Mouse (Mus musculus) heart, embryonic 13.5 days (tissue): ENCODE results near the gene Zfp59. TPM values are rescaled to one million over a fixed set of nuclear protein-coding genes. Genes with fewer than 3 reads are reported as not detected.
A peak's percentile ranks its signal among the peaks of the same experiment; 100 is the strongest.
"Not testable (repeated sequence)": the region's sequence is repeated elsewhere in the genome, so short reads cannot be mapped to it uniquely, and the experiment has no call there.

Experiments
- ATAC-seq: fragments of 200-750 bp; cut with Nextera tagmentation; 2 replicates; pipeline ENCODE4 v1.8.0; 2017; ENCODE audit warnings: moderate TSS enrichment; ENCODE audit not compliant: insufficient number of reproducible peaks, low FRiP score, low TSS enrichment; ENCODE audit errors: extremely low read depth
- H3K27ac ChIP-seq: fragments of 300-500 bp; sonication (generic); replicated peaks from 2 replicates; pipeline ENCODE4 v1.5.1; 2015; ENCODE audit warnings: moderate library complexity, mild to moderate bottlenecking, inconsistent platforms
- H3K27me3 ChIP-seq: fragments of 300-500 bp; sonication (generic); replicated peaks from 2 replicates; pipeline ENCODE4 v1.6.1; 2015; ENCODE audit warnings: mild to moderate bottlenecking, inconsistent platforms
- H3K36me3 ChIP-seq: fragments of 300-500 bp; sonication (generic); 2 replicates; pipeline ENCODE4 v1.6.1; 2015; ENCODE audit warnings: mild to moderate bottlenecking, inconsistent platforms
- H3K4me1 ChIP-seq: fragments of 300-500 bp; sonication (generic); 2 replicates; pipeline ENCODE4 v1.6.1; 2015; ENCODE audit warnings: inconsistent platforms
- H3K4me2 ChIP-seq: fragments of 300-500 bp; sonication (generic); 2 replicates; pipeline ENCODE4 v1.6.1; 2015; ENCODE audit warnings: inconsistent platforms, mild to moderate bottlenecking, moderate library complexity
- H3K4me3 ChIP-seq: fragments of 300-500 bp; sonication (generic); 2 replicates; pipeline ENCODE4 v1.5.1; 2015; ENCODE audit warnings: moderate library complexity, mild to moderate bottlenecking, inconsistent platforms
- H3K9ac ChIP-seq: fragments of 300-500 bp; sonication (generic); 2 replicates; pipeline ENCODE4 v1.6.1; 2015; ENCODE audit warnings: inconsistent platforms, mild to moderate bottlenecking, moderate library complexity
- H3K9me3 ChIP-seq: fragments of 300-500 bp; sonication (generic); 2 replicates; pipeline ENCODE4 v1.6.1; 2016; ENCODE audit warnings: inconsistent platforms
- WGBS: fragments of 180-500 bp; shearing (Covaris S2); methylation state at CpG from one replicate; pipeline ENCODE4 v1.1.7; 2015; ENCODE audit warnings: mixed read lengths; 5-methylcytosine and 5-hydroxymethylcytosine counted together
- polyA plus RNA-seq: library from polyadenylated mRNA; unstranded; fragments of >200 nt; fragmentation: Nextera tagmentation; extraction: Ambion mirVana; gene quantifications from 2 replicates; pipeline ENCODE4 v1.2.1, GENCODE M21; 2015

Zfp59 gene
- polyA plus RNA-seq, 1 experiment from 2014 or later: 5.6 TPM

DNA sequence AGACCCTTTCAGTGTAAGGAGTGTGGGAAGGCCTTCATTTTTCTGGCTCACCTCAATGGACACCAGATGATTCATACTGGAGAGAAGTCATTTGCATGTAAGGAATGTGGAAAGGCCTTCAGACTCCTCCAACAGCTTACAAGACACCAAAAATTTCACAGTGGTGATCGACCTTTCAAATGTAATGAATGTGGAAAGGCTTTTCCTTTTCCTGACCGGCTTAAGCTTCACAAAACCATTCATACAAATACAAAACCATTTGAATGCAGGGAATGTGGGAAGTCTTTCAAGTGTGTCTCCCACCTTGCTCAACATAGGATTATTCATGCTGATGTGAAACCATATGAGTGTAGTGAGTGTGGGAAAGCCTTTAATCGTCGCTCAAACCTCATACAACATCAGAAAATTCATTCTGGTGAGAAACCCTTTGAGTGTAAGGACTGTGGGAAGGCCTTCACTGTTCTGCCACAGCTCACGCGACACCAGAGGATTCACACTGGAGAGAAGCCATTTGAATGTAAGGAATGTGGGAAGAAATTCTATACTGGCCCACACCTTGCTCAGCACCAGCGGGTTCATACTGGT lies 19.8 kb upstream of the Zfp59 start:
- Histone ChIP-seq H3K4me1 (no peaks in the 10 kb centered on the region; the same call in 1 of the 2 replicates), H3K27me3 (no peaks in the 10 kb centered on the region), H3K4me3 (no peak overlapping the region), H3K9me3 (no peaks in the 10 kb centered on the region), H3K4me2 (no peak overlapping the region), H3K27ac (no peak overlapping the region), H3K9ac (no peak overlapping the region), H3K36me3 (peaks cover 64% of the 10 kb centered on the region)
- 88% methylated on average over 7 of the region's 7 CpGs for WGBS
- ATAC-seq: no peak

DNA sequence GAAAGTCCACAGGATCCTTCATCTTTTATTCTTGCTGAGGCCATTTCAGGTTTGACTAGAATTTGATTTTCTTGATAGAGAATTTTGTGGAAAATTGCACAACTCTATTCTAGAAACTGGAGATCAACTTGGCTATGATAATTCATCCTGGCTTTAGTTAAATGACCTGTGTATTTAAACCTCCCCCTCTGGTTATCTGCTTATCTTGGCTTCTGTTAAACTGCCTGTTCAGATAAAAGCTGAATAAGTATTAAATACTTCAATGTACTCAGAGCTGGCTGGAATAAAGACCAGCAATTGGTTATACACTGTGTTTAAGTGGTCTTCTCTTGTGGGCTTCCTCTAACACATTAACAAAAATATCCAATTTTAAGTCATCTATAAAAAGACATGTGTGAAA lies 15.8 kb upstream of the Zfp59 start:
- no peak overlapping the region for H3K4me3 ChIP-seq
- no peak for ATAC-seq

DNA sequence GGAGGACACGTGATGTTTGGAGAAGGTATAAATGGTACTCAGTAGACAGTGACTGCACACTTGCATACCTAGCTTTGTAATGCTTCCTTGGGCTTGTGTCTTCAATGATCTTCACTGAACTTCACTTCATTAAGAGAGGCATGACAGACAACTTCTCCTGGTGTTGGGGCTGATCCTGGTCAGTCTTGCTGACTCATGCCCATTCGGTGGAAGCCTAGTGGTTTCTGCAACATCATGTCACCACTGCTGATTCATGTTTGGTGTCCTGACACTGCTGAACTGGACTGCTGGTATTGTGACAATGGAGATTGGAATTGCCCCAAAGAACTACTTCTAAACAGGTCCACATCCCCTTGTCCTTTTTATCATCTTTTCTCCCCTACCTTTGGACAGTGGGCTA lies 4.3 kb upstream of the Zfp59 start:
- H3K9me3 ChIP-seq: no peaks in the 10 kb centered on the region
- H3K4me1 ChIP-seq: peaks cover 3% of the 10 kb centered on the region
- 0 out of 2 replicates have a peak, but pooled peaks have one; percentile 57 for ATAC-seq
- H3K36me3 ChIP-seq: no peaks in the 10 kb centered on the region
- no peak overlapping the region for H3K9ac ChIP-seq
- 57% methylated on average over 2 of the region's 2 CpGs for WGBS
- no peak overlapping the region for H3K4me2 ChIP-seq
- H3K27me3 ChIP-seq: 0 out of 2 replicates have a peak, but pooled peaks cover 3% of the 10 kb centered on the region
- H3K27ac ChIP-seq: no peak overlapping the region
- no peak overlapping the region for H3K4me3 ChIP-seq

More for the DNA sequence above, 15.8 kb upstream of the Zfp59 start:
- H3K36me3 ChIP-seq: peaks cover 36% of the 10 kb centered on the region
- peaks cover 8% of the 10 kb centered on the region; the same call in 1 of the 2 replicates for H3K9me3 ChIP-seq
- H3K4me1 ChIP-seq: no peaks in the 10 kb centered on the region; the same call in 1 of the 2 replicates
- H3K9ac ChIP-seq: no peak overlapping the region
- H3K4me2 ChIP-seq: no peak overlapping the region
- H3K27me3 ChIP-seq: no peaks in the 10 kb centered on the region
- H3K27ac ChIP-seq: no peak overlapping the region

DNA sequence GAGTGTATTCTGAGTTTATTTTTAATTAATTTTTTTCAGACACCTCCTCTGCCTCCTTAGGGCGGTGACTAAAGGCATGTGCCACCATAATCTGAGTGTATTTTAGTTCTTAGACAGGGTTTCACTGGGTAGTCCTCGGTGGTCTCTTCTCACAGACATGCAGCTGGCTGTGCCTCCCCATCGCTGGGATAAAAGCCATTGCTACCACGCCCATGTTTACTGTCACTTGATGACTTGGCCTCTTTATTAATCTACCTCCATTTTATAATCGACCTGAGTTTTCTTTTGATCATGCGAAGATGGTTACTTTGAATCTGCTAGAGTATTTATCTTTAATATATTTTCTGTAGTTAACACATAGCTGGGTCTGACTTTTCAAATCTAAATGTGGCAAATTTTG lies 511 bp upstream of the Zfp59 start:
- Histone ChIP-seq H3K27ac (peak overlapping the region; percentile 84), H3K4me3 (peak overlapping the region; percentile 66), H3K27me3 (no peaks in the 10 kb centered on the region), H3K9ac (peak overlapping the region; percentile 85), H3K9me3 (0 out of 2 replicates have a peak, but pooled peaks cover 4% of the 10 kb centered on the region), H3K4me1 (peaks cover 6% of the 10 kb centered on the region), H3K36me3 (0 out of 2 replicates have a peak, but pooled peaks cover 3% of the 10 kb centered on the region), H3K4me2 (peak overlapping the region; percentile 72)
- WGBS: 28% methylated on average over 6 of the region's 6 CpGs
- no peak for ATAC-seq

DNA sequence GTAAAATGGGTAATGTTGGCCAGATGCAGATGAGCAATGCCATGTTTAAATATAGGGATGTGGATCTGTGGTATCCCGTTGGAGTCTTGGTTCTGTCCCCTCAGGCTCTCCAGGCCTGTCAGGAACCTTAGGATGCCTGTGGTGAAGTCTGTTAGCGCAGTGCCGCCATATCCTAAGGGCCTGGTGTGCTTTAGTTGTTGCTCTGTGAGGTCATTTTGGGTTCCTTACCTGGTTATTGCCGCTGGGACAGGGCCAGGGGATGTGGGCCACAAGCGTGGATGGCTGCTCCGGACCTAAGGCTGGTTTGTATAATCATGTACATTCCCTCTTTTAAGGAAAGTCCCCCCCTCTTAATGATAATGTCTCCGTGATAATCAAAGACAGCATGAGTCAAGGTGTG lies 1.2 kb downstream of the Zfp59 start:
- ATAC-seq: no peak
- Histone ChIP-seq H3K4me1 (peaks cover 6% of the 10 kb centered on the region), H3K4me2 (peak overlapping the region; percentile 72), H3K36me3 (peaks cover 7% of the 10 kb centered on the region), H3K27me3 (no peaks in the 10 kb centered on the region), H3K4me3 (peak overlapping the region; percentile 66; the same call in 1 of the 2 replicates), H3K9me3 (0 out of 2 replicates have a peak, but pooled peaks cover 4% of the 10 kb centered on the region), H3K9ac (no peak overlapping the region; the same call in 1 of the 2 replicates), H3K27ac (no peak overlapping the region)
- WGBS: 86% methylated on average over 7 of the region's 7 CpGs

DNA sequence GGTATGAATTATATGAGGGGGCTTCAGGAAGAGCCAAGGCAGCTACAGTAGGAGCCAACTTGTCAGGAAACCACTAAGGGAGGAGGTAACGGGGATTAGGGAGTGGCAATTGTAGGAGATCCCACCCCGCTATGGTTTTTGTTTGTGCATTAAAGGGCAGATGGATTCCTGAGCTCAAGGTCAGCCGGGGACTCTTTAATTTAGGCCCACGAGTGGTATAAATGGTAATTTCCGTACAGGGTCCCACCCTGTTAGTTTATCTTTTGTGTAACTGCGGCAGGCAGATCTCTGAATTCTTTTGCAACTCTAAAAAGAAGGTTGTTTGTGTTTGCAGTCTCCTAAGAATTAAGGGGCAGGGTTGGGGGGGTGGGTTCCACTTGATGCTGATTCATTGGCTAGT lies 1.7 kb downstream of the Zfp59 start:
- H3K4me2 ChIP-seq: no peak overlapping the region
- 0 out of 2 replicates have a peak, but pooled peaks cover 4% of the 10 kb centered on the region for H3K9me3 ChIP-seq
- H3K4me3 ChIP-seq: no peak overlapping the region
- no peak overlapping the region for H3K9ac ChIP-seq
- WGBS: 77% methylated on average over 6 of the region's 6 CpGs
- no peak overlapping the region for H3K27ac ChIP-seq
- ATAC-seq: no peak
- peaks cover 6% of the 10 kb centered on the region for H3K4me1 ChIP-seq
- peaks cover 12% of the 10 kb centered on the region for H3K36me3 ChIP-seq
- no peaks in the 10 kb centered on the region for H3K27me3 ChIP-seq

DNA sequence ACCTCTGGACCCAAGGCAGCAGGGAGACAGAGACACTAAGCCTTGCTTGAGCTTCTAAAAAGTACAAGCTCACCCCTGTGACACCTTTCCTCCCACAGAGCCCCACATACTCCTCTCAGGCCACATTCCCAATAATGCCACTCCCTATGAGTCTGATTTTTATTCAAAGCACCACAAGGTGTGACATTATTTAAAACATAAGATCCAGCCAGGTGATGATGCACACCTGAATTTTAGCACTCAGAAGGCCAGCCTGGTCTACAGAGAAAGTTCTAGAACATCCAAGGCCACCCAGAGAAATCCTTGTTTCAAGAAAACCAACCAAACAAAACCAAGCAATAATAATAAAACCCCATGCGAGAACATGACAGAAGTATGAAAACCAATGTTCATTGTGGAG lies 18.8 kb downstream of the Zfp59 start, which contains the start of gene Zfp607a:
Gene Zfp607a (plus strand): TSS at position 301 of the 400 bp plus-strand sequence.
- H3K27ac ChIP-seq: no peak within 1 kb of the TSS
- H3K9me3 ChIP-seq: no peaks in the 10 kb centered on the region
- H3K9ac ChIP-seq: no peak within 1 kb of the TSS
- H3K36me3 ChIP-seq: peaks cover 35% of the 10 kb centered on the region
- 89% methylated on average over 1 of the region's 1 CpGs for WGBS
- no peak within 1 kb of the TSS for H3K4me2 ChIP-seq
- H3K4me1 ChIP-seq: peaks cover 17% of the 10 kb centered on the region
- H3K27me3 ChIP-seq: no peaks in the 10 kb centered on the region
- H3K4me3 ChIP-seq: no peak within 1 kb of the TSS
- ATAC-seq: no peak

DNA sequence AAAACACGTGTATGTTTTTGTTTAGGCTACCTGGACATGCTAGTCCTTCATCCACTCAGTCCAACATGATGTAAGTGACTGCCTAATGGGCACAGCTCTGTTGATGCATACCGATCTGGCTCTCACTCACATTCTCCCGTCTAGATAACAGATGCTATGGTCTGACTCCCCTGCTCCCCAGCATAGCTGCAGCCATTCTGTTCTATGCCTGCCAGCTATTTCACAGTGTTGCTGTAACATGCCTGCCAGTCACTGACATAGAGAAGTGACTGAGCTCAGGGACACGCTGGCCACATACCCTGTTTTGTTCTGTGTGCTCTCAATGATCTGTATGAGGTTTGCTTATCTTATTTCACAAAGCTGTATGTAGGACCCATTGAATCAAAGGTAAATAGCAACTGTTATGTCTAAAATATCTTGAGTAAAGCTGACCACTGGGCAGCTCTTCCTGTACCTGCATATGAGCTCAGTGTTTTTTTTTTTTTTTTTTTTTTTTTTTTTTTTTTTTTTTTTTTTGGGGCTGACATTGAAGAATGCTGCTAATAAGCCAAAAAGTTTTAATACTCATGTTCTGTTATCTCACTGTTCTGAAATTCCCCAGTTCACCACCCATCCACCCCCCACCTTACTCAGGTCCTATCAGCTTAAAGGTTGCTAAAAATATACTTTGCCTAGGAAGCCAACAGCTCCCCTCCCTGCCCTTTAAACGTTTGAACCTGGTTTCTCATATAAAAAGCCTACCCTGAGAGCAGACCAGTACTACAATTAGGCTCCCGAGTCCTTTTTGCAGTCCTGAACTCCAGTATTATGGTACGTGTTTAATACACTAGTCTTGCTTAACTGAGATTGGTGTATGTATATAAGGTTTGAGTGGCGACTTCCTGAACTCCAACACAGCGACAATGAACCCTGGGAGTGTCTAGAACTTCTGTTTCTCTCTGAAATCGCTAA lies 21.2 kb downstream of the Zfp59 start:
- H3K9ac ChIP-seq: peak overlapping the region; percentile 89
- H3K9me3 ChIP-seq: no peaks in the 10 kb centered on the region
- WGBS: 13% methylated on average over 10 of the region's 10 CpGs
- H3K36me3 ChIP-seq: peaks cover 28% of the 10 kb centered on the region
- no peaks in the 10 kb centered on the region for H3K27me3 ChIP-seq
- ATAC-seq: no peak; the same call in 1 of the 2 replicates
- H3K4me1 ChIP-seq: peaks cover 17% of the 10 kb centered on the region
- peak overlapping the region; percentile 88 for H3K27ac ChIP-seq
- peak overlapping the region; percentile 85 for H3K4me2 ChIP-seq
- H3K4me3 ChIP-seq: peak overlapping the region; percentile 73

DNA sequence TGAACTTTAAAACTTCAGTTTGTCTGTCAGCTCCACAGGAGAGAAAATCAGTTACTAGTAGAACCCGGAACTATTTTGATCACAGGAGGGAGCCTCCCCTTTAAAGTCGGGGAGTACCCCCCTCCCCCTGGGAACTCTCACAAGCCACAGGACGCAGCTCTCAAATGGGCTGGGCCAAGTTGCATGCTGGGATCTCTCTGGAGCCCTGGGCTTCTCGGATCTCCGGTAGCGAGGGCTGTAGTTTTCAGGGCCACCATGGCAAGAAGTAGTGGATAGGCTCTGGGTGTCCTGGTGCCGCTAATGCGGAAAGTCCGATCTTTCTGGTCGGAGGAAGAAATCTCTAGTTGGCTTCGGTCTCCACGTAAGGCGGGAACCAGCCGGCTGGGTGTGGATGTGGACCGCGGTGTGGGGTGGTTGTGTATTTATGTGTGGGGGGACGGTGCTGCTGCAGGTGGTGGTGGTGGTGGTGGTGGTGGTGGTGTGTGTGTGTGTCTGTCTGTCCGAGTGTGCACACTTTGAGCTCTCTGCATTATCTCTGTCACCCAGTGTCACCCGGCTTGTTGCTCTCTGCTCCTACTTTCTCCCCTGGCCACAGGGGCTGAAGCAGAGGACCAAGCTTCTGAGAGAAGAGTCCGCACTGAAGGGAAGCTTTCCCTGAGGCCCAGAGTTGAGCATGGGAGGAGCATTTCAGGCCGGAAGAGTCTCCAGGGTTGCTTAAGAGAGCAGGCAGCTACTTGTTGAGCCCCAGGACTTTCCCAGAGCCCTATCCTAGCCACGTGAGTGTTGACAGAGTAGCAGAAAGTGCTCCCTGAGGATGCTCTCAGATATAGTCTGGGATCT lies 22.2 kb downstream of the Zfp59 start:
- no peaks in the 10 kb centered on the region for H3K9me3 ChIP-seq
- peak; percentile 81 for ATAC-seq
- peaks cover 28% of the 10 kb centered on the region for H3K36me3 ChIP-seq
- peak overlapping the region; percentile 88 for H3K27ac ChIP-seq
- peak overlapping the region; percentile 85 for H3K4me2 ChIP-seq
- H3K27me3 ChIP-seq: no peaks in the 10 kb centered on the region
- H3K9ac ChIP-seq: peak overlapping the region; percentile 89
- WGBS: under 1% methylated on average over 22 of the region's 22 CpGs
- H3K4me3 ChIP-seq: peak overlapping the region; percentile 73
- peaks cover 17% of the 10 kb centered on the region for H3K4me1 ChIP-seq

DNA sequence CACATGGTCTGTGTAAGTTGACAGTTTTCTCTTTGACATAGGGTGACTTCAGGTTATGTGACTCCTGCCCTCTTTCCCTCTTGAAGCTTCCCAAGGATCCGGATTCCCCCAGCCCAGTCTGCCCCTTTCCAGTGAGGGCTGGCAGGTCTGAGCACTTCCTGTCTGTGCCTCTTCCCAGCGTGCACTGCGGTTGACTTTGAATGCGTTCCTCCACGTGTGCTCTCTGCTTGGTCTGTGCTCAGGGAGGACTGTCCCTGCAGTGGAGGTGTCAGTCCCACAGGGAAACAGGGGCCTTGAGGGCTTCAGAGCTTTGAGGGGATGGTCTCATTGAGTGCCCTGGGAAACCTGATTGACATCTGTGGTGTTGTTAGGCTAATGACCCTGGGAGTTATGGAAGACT lies 24.2 kb downstream of the Zfp59 start:
- H3K27ac ChIP-seq, H3K9ac ChIP-seq, H3K9me3 ChIP-seq, H3K4me3 ChIP-seq, H3K27me3 ChIP-seq, H3K4me2 ChIP-seq, ATAC-seq: not testable (repeated sequence)
- peaks cover 39% of the 10 kb centered on the region for H3K36me3 ChIP-seq
- 78% methylated on average over 5 of the region's 5 CpGs for WGBS
- peaks cover 17% of the 10 kb centered on the region for H3K4me1 ChIP-seq

DNA sequence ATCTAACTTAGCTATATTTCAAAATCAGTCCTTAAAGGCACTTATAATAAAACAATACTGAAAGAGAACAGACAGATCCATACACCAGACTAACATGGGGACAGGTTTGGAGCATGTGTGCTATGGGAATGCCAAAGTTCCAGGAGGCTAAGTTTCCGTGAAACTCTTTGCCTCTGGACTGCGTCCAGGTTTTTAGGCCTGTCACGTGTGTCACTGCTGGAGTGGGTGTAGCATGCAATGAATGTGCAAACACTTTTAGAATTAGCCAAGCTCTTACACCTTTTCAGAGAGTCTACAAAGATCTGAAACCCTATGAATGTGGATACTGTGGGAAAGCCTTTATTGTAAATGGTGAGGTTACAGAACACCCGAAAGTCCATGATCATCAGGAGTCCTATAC lies 43.3 kb downstream of the Zfp59 start:
- Histone ChIP-seq H3K9me3 (no peaks in the 10 kb centered on the region), H3K36me3 (peaks cover 72% of the 10 kb centered on the region), H3K27ac (peak overlapping the region; percentile 24; the same call in 1 of the 2 replicates), H3K9ac (no peak overlapping the region), H3K4me3 (no peak overlapping the region), H3K4me1 (no peaks in the 10 kb centered on the region), H3K27me3 (no peaks in the 10 kb centered on the region), H3K4me2 (no peak overlapping the region)
- WGBS: 74% methylated on average over 4 of the region's 4 CpGs
- no peak for ATAC-seq
